Mouse (Mus musculus) midbrain, postnatal 0 days (tissue): ENCODE data around the gene Cul7. TPM values are rescaled to one million over a fixed set of nuclear protein-coding genes. Genes with fewer than 3 reads are reported as not detected.

Experiments used
- ATAC-seq: fragments of 200-750 bp; cut with Nextera tagmentation; 2 replicates; pipeline ENCODE4 v1.8.0; 2017; ENCODE audit warnings: moderate number of reproducible peaks, mild to moderate bottlenecking, moderate TSS enrichment, moderate library complexity; ENCODE audit not compliant: low FRiP score
- DNase-seq: peaks from one replicate; pipeline ENCODE4 v3.0.0-alpha.2; 2015; ENCODE audit warnings: low spot score
- H3K27ac ChIP-seq: fragments of 300-500 bp; sonication (generic); 2 replicates; pipeline ENCODE4 v1.5.1; 2014; ENCODE audit warnings: low read depth, mild to moderate bottlenecking, low read length, mixed read lengths
- H3K27me3 ChIP-seq: fragments of 300-500 bp; sonication (generic); 2 replicates; pipeline ENCODE4 v1.6.1; 2014; ENCODE audit warnings: low read length, control low read depth, mixed read lengths; ENCODE audit not compliant: insufficient read depth
- H3K36me3 ChIP-seq: fragments of 300-500 bp; sonication (generic); 2 replicates; pipeline ENCODE4 v1.6.1; 2014; ENCODE audit warnings: low read length, control low read depth, mixed read lengths; ENCODE audit not compliant: insufficient read depth
- H3K4me1 ChIP-seq: fragments of 300-500 bp; sonication (generic); 2 replicates; pipeline ENCODE4 v1.6.1; 2014; ENCODE audit warnings: mild to moderate bottlenecking, control low read depth, antibody characterized with exemption, low read length, mixed read lengths; ENCODE audit not compliant: insufficient read depth
- H3K4me2 ChIP-seq: fragments of 300-500 bp; sonication (generic); 2 replicates; pipeline ENCODE4 v1.6.1; 2014; ENCODE audit warnings: low read depth, mild to moderate bottlenecking, low read length, mixed read lengths; ENCODE audit not compliant: poor library complexity, severe bottlenecking
- H3K4me3 ChIP-seq: fragments of 300-500 bp; sonication (generic); 2 replicates; pipeline ENCODE4 v1.5.1; 2014; ENCODE audit warnings: low read depth, mild to moderate bottlenecking, low read length, moderate library complexity
- H3K9ac ChIP-seq: fragments of 300-500 bp; sonication (generic); replicated peaks from 2 replicates; pipeline ENCODE4 v1.6.1; 2014; ENCODE audit warnings: mild to moderate bottlenecking, low read length, moderate library complexity, mixed read lengths; ENCODE audit not compliant: poor library complexity, severe bottlenecking
- H3K9me3 ChIP-seq: fragments of 300-500 bp; sonication (generic); 2 replicates; pipeline ENCODE4 v1.6.1; 2016; ENCODE audit warnings: low read length, control low read depth
- CTCF ChIP-seq: IDR thresholded peaks from 2 replicates; pipeline ENCODE4 v1.5.1; 2016; ENCODE audit warnings: antibody characterized with exemption, mild to moderate bottlenecking
- WGBS: fragments of 180-500 bp; shearing (Covaris S2); extraction: QIAGEN DNeasy Blood & Tissue Kit; methylation state at CpG from one replicate; pipeline ENCODE4 v1.1.7; 2014; 5-methylcytosine and 5-hydroxymethylcytosine counted together
- polyA plus RNA-seq: library from polyadenylated mRNA; unstranded; fragments of >200 nt; fragmentation: Nextera tagmentation; extraction: Ambion mirVana; gene quantifications from 2 replicates; pipeline ENCODE4 v1.2.1, GENCODE M21; 2015
- total RNA-seq: library from RNA; depleted of rRNA; stranded (reverse); fragments of >200 nt; gene quantifications from 2 replicates; pipeline ENCODE4 v1.2.3, GENCODE M21; 2014

The Cul7 gene
- total and polyA plus RNA-seq, 2 experiments from 2014 or later = 26.6 to 92.4 TPM

- H3K27ac ChIP-seq = no peak overlapping the region
- ATAC-seq = no peak
- 91% methylated on average over 3 of the region's 3 CpGs for WGBS
- peaks cover 18% of the 10 kb centered on the region for H3K36me3 ChIP-seq
- H3K4me3 ChIP-seq = no peak overlapping the region
- H3K9me3 ChIP-seq = no peaks in the 10 kb centered on the region
- no peak for TF ChIP-seq CTCF
- H3K4me2 ChIP-seq = no peak overlapping the region
- DNase-seq = no peak
- H3K4me1 ChIP-seq = peaks cover 15% of the 10 kb centered on the region
- no peak overlapping the region for H3K9ac ChIP-seq
- H3K27me3 ChIP-seq = no peaks in the 10 kb centered on the region
Observed at GRCm38 (mm10) chr17:46699912-46700311, 49.8 kb downstream of the Cul7 start.

GRCm38 (mm10) chr17:46701489-46701888 is 51.4 kb downstream of the Cul7 start:
- H3K9ac ChIP-seq = no peak overlapping the region
- WGBS = 68% methylated on average over 12 of the region's 12 CpGs

GRCm38 (mm10) chr17:46702100-46702499 is 52.0 kb downstream of the Cul7 start:
- ATAC-seq (no peak), DNase-seq (no peak)
- Histone ChIP-seq H3K9me3 (no peaks in the 10 kb centered on the region), H3K36me3 (peaks cover 18% of the 10 kb centered on the region), H3K4me3 (no peak overlapping the region), H3K4me1 (peaks cover 17% of the 10 kb centered on the region), H3K4me2 (0 out of 2 replicates have a peak overlapping the region, but pooled peaks have one; percentile 2), H3K27me3 (no peaks in the 10 kb centered on the region), H3K27ac (no peak overlapping the region), H3K9ac (no peak overlapping the region; the same call in 1 of the 2 replicates)
- 86% methylated on average over 12 of the region's 12 CpGs for WGBS
- no peak for TF ChIP-seq CTCF

More at GRCm38 (mm10) chr17:46701489-46701888, 51.4 kb downstream of the Cul7 start:
- no peak overlapping the region for H3K4me3 ChIP-seq
- H3K4me2 ChIP-seq = peak overlapping the region; percentile 2; the same call in 1 of the 2 replicates
- no peaks in the 10 kb centered on the region for H3K9me3 ChIP-seq
- no peak for TF ChIP-seq CTCF
- no peaks in the 10 kb centered on the region for H3K27me3 ChIP-seq
- ATAC-seq (no peak), DNase-seq (no peak)
- H3K36me3 ChIP-seq = peaks cover 18% of the 10 kb centered on the region
- peaks cover 17% of the 10 kb centered on the region for H3K4me1 ChIP-seq
- H3K27ac ChIP-seq = no peak overlapping the region

- 0 out of 2 replicates have a peak overlapping the region, but pooled peaks have one; percentile 92 for H3K4me3 ChIP-seq
- no peak for TF ChIP-seq CTCF
- ATAC-seq = no peak
- H3K9me3 ChIP-seq = no peaks in the 10 kb centered on the region
- 92% methylated on average over 5 of the region's 5 CpGs for WGBS
- H3K27ac ChIP-seq = no peak overlapping the region
- peaks cover 18% of the 10 kb centered on the region for H3K36me3 ChIP-seq
- no peak for DNase-seq
- H3K4me1 ChIP-seq = peaks cover 17% of the 10 kb centered on the region
- H3K27me3 ChIP-seq = no peaks in the 10 kb centered on the region
- H3K9ac ChIP-seq = peak overlapping the region; percentile 44; the same call in 1 of the 2 replicates
- H3K4me2 ChIP-seq = 0 out of 2 replicates have a peak overlapping the region, but pooled peaks have one; percentile 63
Observed at GRCm38 (mm10) chr17:46702506-46702905, 52.4 kb downstream of the Cul7 start.

- DNase-seq (no peak), ATAC-seq (peak; percentile 65; the same call in 1 of the 2 replicates)
- H3K27me3 ChIP-seq = no peaks in the 10 kb centered on the region
- no peaks in the 10 kb centered on the region for H3K9me3 ChIP-seq
- peak overlapping the region; percentile 78 for H3K27ac ChIP-seq
- TF ChIP-seq CTCF = no peak
- H3K9ac ChIP-seq = peak overlapping the region; percentile 95
- H3K4me1 ChIP-seq = peaks cover 17% of the 10 kb centered on the region
- 4% methylated on average over 33 of the region's 41 CpGs for WGBS
- peak overlapping the region; percentile 63 for H3K4me2 ChIP-seq
- H3K36me3 ChIP-seq = peaks cover 7% of the 10 kb centered on the region
- peak overlapping the region; percentile 92 for H3K4me3 ChIP-seq
Observed at GRCm38 (mm10) chr17:46703971-46704886, 54.1 kb downstream of the Cul7 start.
